Mouse (Mus musculus): ENCODE results near the gene Nfya. TPM values are rescaled to one million over a fixed set of nuclear protein-coding genes. Genes with fewer than 3 reads are reported as not detected.
A peak's percentile ranks its signal among the peaks of the same experiment; 100 is the strongest.

The Nfya gene
- polyA plus RNA-seq, 1 experiment from 2014 or later: 30.3 TPM

- H3K4me1 ChIP-seq (ENCODE audit: insufficient read depth): peaks cover 11% of the 10 kb centered on the region; the same call in 1 of the 2 replicates
- H3K36me3 ChIP-seq (ENCODE audit: insufficient read depth): no peaks in the 10 kb centered on the region
- H3K9me3 ChIP-seq (ENCODE audit: low read depth, low read length): no peaks in the 10 kb centered on the region
- H3K27ac ChIP-seq (ENCODE audit: low read depth): peak overlapping the region; percentile 82
- peak; percentile 31 for TF ChIP-seq CTCF (IDR thresholded peaks at IDR 0.05; ENCODE audit: low read depth)
- no peaks in the 10 kb centered on the region for H3K27me3 ChIP-seq (ENCODE audit: insufficient read depth, low read length)
- ATAC-seq (ENCODE audit: insufficient read depth): peak; percentile 52; the same call in 1 of the 2 replicates
- peak; percentile 41 for DNase-seq
- 0 out of 2 replicates have a peak overlapping the region, but pooled peaks have one; percentile 16 for H3K4me2 ChIP-seq
- no peak overlapping the region for H3K9ac ChIP-seq
- H3K4me3 ChIP-seq (ENCODE audit: low read depth, low read length): no peak overlapping the region
- WGBS: 17% methylated on average over 7 of the region's 7 CpGs
Observed at GRCm38 (mm10) chr17:48437421-48437911, 27.8 kb upstream of the Nfya start.

- 58% methylated on average over 1 of the region's 1 CpGs for WGBS
- Histone ChIP-seq H3K9ac (no peak overlapping the region), H3K36me3 (ENCODE audit: insufficient read depth) (no peaks in the 10 kb centered on the region), H3K4me1 (ENCODE audit: insufficient read depth) (peaks cover 17% of the 10 kb centered on the region; the same call in 1 of the 2 replicates), H3K4me3 (ENCODE audit: low read depth, low read length) (no peak overlapping the region), H3K27ac (ENCODE audit: low read depth) (peak overlapping the region; percentile 82; the same call in 1 of the 2 replicates), H3K4me2 (no peak overlapping the region), H3K9me3 (ENCODE audit: low read depth, low read length) (no peaks in the 10 kb centered on the region), H3K27me3 (ENCODE audit: insufficient read depth, low read length) (no peaks in the 10 kb centered on the region)
- DNase-seq (no peak), ATAC-seq (ENCODE audit: insufficient read depth) (no peak)
- TF ChIP-seq CTCF (IDR thresholded peaks at IDR 0.05; ENCODE audit: low read depth): no peak
Observed at GRCm38 (mm10) chr17:48436487-48436886, 26.8 kb upstream of the Nfya start.

GRCm38 (mm10) chr17:48434479-48434878, 24.8 kb upstream of the Nfya start:
- H3K4me2 ChIP-seq: no peak overlapping the region
- H3K9ac ChIP-seq: no peak overlapping the region
- DNase-seq (no peak), ATAC-seq (ENCODE audit: insufficient read depth) (no peak)
- WGBS: 73% methylated on average over 5 of the region's 5 CpGs
- no peak for TF ChIP-seq CTCF (IDR thresholded peaks at IDR 0.05; ENCODE audit: low read depth)
- no peak overlapping the region for H3K4me3 ChIP-seq (ENCODE audit: low read depth, low read length)
- H3K27ac ChIP-seq (ENCODE audit: low read depth): peak overlapping the region; percentile 10; the same call in 1 of the 2 replicates
- peaks cover 25% of the 10 kb centered on the region; the same call in 1 of the 2 replicates for H3K4me1 ChIP-seq (ENCODE audit: insufficient read depth)
- H3K36me3 ChIP-seq (ENCODE audit: insufficient read depth): no peaks in the 10 kb centered on the region
- H3K9me3 ChIP-seq (ENCODE audit: low read depth, low read length): no peaks in the 10 kb centered on the region
- no peaks in the 10 kb centered on the region for H3K27me3 ChIP-seq (ENCODE audit: insufficient read depth, low read length)

GRCm38 (mm10) chr17:48433689-48434330, 24.1 kb upstream of the Nfya start:
- Histone ChIP-seq H3K4me1 (ENCODE audit: insufficient read depth) (peaks cover 25% of the 10 kb centered on the region; the same call in 1 of the 2 replicates), H3K9me3 (ENCODE audit: low read depth, low read length) (no peaks in the 10 kb centered on the region), H3K36me3 (ENCODE audit: insufficient read depth) (no peaks in the 10 kb centered on the region), H3K9ac (no peak overlapping the region), H3K27me3 (ENCODE audit: insufficient read depth, low read length) (no peaks in the 10 kb centered on the region), H3K4me2 (no peak overlapping the region), H3K27ac (ENCODE audit: low read depth) (peak overlapping the region; percentile 10; the same call in 1 of the 2 replicates), H3K4me3 (ENCODE audit: low read depth, low read length) (no peak overlapping the region)
- DNase-seq (no peak), ATAC-seq (ENCODE audit: insufficient read depth) (no peak)
- WGBS: 41% methylated on average over 6 of the region's 6 CpGs
- TF ChIP-seq CTCF (IDR thresholded peaks at IDR 0.05; ENCODE audit: low read depth): peak; percentile 40

GRCm38 (mm10) chr17:48433006-48433655, 23.4 kb upstream of the Nfya start:
- peak overlapping the region; percentile 27; the same call in 1 of the 2 replicates for H3K27ac ChIP-seq (ENCODE audit: low read depth)
- ATAC-seq (ENCODE audit: insufficient read depth) (no peak), DNase-seq (no peak)
- peaks cover 25% of the 10 kb centered on the region; the same call in 1 of the 2 replicates for H3K4me1 ChIP-seq (ENCODE audit: insufficient read depth)
- no peaks in the 10 kb centered on the region for H3K9me3 ChIP-seq (ENCODE audit: low read depth, low read length)
- no peaks in the 10 kb centered on the region for H3K36me3 ChIP-seq (ENCODE audit: insufficient read depth)
- no peak overlapping the region for H3K9ac ChIP-seq
- 75% methylated on average over 20 of the region's 20 CpGs for whole genome bisulfite sequencing
- no peak for TF ChIP-seq CTCF (IDR thresholded peaks at IDR 0.05; ENCODE audit: low read depth)
- no peak overlapping the region for H3K4me2 ChIP-seq
- no peak overlapping the region for H3K4me3 ChIP-seq (ENCODE audit: low read depth, low read length)
- H3K27me3 ChIP-seq (ENCODE audit: insufficient read depth, low read length): no peaks in the 10 kb centered on the region

- no peaks in the 10 kb centered on the region for H3K9me3 ChIP-seq (ENCODE audit: low read depth, low read length)
- 41% methylated on average over 16 of the region's 16 CpGs for WGBS
- no peaks in the 10 kb centered on the region for H3K36me3 ChIP-seq (ENCODE audit: insufficient read depth)
- peaks cover 20% of the 10 kb centered on the region; the same call in 1 of the 2 replicates for H3K4me1 ChIP-seq (ENCODE audit: insufficient read depth)
- H3K27me3 ChIP-seq (ENCODE audit: insufficient read depth, low read length): no peaks in the 10 kb centered on the region
- H3K4me3 ChIP-seq (ENCODE audit: low read depth, low read length): no peak within 1 kb of the TSS
- no peak within 1 kb of the TSS for H3K4me2 ChIP-seq
- peak within 1 kb of the TSS; percentile 54; the same call in 1 of the 2 replicates for H3K27ac ChIP-seq (ENCODE audit: low read depth)
- ATAC-seq (ENCODE audit: insufficient read depth) (no peak), DNase-seq (peak; percentile 58)
- TF ChIP-seq CTCF (IDR thresholded peaks at IDR 0.05; ENCODE audit: low read depth): no peak
- no peak within 1 kb of the TSS for H3K9ac ChIP-seq
Observed at GRCm38 (mm10) chr17:48432158-48432980, 22.7 kb upstream of the Nfya start, which contains the start of gene Apobec2. Gene Apobec2, minus strand, starts transcription at chr17:48432930.
